Mouse (Mus musculus) myocyte (in vitro differentiated cells): Measurements from ENCODE around the gene Mctp2. TPM values are rescaled to one million over a fixed set of nuclear protein-coding genes. Genes with fewer than 3 reads are reported as not detected.

Source experiments
- H3K27me3 ChIP-seq: one replicate; pipeline ENCODE4 v1.6.1; 2011; ENCODE audit not compliant: control insufficient read depth, insufficient read depth, insufficient read length
- H3K36me3 ChIP-seq: one replicate; pipeline ENCODE4 v1.6.1; 2011; ENCODE audit not compliant: control insufficient read depth, insufficient read depth
- H3K4me2 ChIP-seq: one replicate; pipeline ENCODE4 v1.6.1; 2011; ENCODE audit warnings: low read depth, control low read depth
- H3K4me3 ChIP-seq: one replicate; pipeline ENCODE4 v1.5.1; 2011; ENCODE audit warnings: mild to moderate bottlenecking, control low read depth, moderate library complexity
- H3K79me2 ChIP-seq: one replicate; pipeline ENCODE4 v1.6.1; 2011; ENCODE audit not compliant: control insufficient read depth, insufficient read depth
- H3ac ChIP-seq: one replicate; pipeline ENCODE4 v1.6.1; 2011; ENCODE audit not compliant: control insufficient read depth, insufficient read length
- CEBPB ChIP-seq: IDR thresholded peaks from 2 replicates; pipeline ENCODE4 v1.6.1; 2011; ENCODE audit warnings: mild to moderate bottlenecking, moderate library complexity; ENCODE audit not compliant: poor library complexity, insufficient read depth, severe bottlenecking
- E2F4 ChIP-seq: IDR thresholded peaks from one replicate; pipeline ENCODE4 v1.6.1; 2011; ENCODE audit warnings: mild to moderate bottlenecking, control low read depth, moderate library complexity; ENCODE audit not compliant: insufficient read depth
- MAX ChIP-seq: IDR thresholded peaks from one replicate; pipeline ENCODE4 v1.6.1; 2011; ENCODE audit warnings: low read depth, mild to moderate bottlenecking, control low read depth
- MYOD1 ChIP-seq, 3 experiments: IDR thresholded peaks; one replicate each; pipeline ENCODE4 v1.6.1; 2011; ENCODE audit warnings: control low read depth in 2 of 3, low read depth in 2 of 3, mild to moderate bottlenecking in 2 of 3, moderate library complexity in 1 of 3; ENCODE audit not compliant: insufficient read length in 2 of 3, control insufficient read depth in 1 of 3
- MYOG ChIP-seq, 3 experiments: IDR thresholded peaks; one replicate each; pipeline ENCODE4 v1.6.1; 2011; ENCODE audit warnings: control low read depth in 2 of 3, low read depth in 2 of 3, mild to moderate bottlenecking in 2 of 3; ENCODE audit not compliant: insufficient read length in 2 of 3, control insufficient read depth in 1 of 3, insufficient read depth in 1 of 3
- POLR2A ChIP-seq: IDR thresholded peaks from one replicate; pipeline ENCODE4 v1.6.1; 2011; ENCODE audit warnings: low read depth, mild to moderate bottlenecking, control low read depth, moderate library complexity; ENCODE audit not compliant: insufficient read length
- POLR2AphosphoS2 ChIP-seq: IDR thresholded peaks from one replicate; pipeline ENCODE4 v1.6.1; 2011; ENCODE audit warnings: low read depth, control low read depth; ENCODE audit not compliant: insufficient read length
- REST ChIP-seq: IDR thresholded peaks from one replicate; pipeline ENCODE4 v1.6.1; 2011; ENCODE audit warnings: mild to moderate bottlenecking, control low read depth, moderate library complexity; ENCODE audit not compliant: insufficient read depth, insufficient read length
- SRF ChIP-seq: IDR thresholded peaks from one replicate; pipeline ENCODE4 v1.6.1; 2011; ENCODE audit warnings: low read depth; ENCODE audit not compliant: control insufficient read depth, insufficient read length
- TCF12 ChIP-seq: IDR thresholded peaks from one replicate; pipeline ENCODE4 v1.6.1; 2011; ENCODE audit warnings: mild to moderate bottlenecking, control low read depth; ENCODE audit not compliant: poor library complexity, insufficient read depth, severe bottlenecking
- TCF3 ChIP-seq: IDR thresholded peaks from one replicate; pipeline ENCODE4 v1.6.1; 2011; ENCODE audit warnings: low read depth, control low read depth; ENCODE audit not compliant: insufficient read length
- USF1 ChIP-seq: IDR thresholded peaks from one replicate; pipeline ENCODE4 v1.6.1; 2011; ENCODE audit warnings: low read depth, mild to moderate bottlenecking, control low read depth, moderate library complexity
- polyA plus RNA-seq: library from polyadenylated mRNA; unstranded; fragments of >200 nt; fragmentation: generic; extraction: Trizol; gene quantifications from one replicate; pipeline ENCODE4 v1.2.1, GENCODE M21; 2012; ENCODE audit warnings: missing spikeins

Mctp2 gene
- 0.18 TPM for polyA plus RNA-seq

DNA sequence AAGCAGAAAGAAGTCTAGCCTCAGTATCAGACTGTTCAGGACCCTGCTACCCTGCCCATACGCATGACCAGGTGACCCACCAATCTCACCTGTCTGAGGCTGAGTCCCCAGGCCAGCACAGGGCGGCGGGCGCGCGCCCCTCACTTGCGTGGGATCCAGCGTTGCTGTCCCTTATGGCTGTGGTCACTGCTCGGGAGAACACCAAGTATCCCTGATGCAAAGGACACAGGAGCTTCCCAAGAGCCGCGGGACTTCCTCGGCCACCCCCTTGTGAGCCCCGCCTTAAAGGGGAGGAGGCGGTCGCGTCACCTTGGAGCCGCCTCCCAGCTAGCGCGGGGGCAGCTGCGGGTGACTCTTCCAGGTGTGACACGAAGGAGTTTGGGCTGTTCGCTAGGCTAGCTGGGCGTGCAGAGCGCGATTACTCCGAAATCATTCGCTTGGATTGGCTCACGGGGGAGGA lies at the start of gene Mctp2:
Mctp2 (minus strand) TSS at position 227 of the 460 bp plus-strand sequence.
- Histone ChIP-seq H3K36me3 (no peaks in the 10 kb centered on the region), H3K4me3 (no peak within 1 kb of the TSS), H3K4me2 (no peak within 1 kb of the TSS), H3ac (no peak within 1 kb of the TSS), H3K79me2 (no peaks in the 10 kb centered on the region), H3K27me3 (peaks cover 11% of the 10 kb centered on the region)
- TF ChIP-seq TCF3: no peak
- no peak for TF ChIP-seq POLR2AphosphoS2
- TF ChIP-seq SRF: no peak
- no peak for TF ChIP-seq REST
- TF ChIP-seq USF1: no peak
- no peak for TF ChIP-seq MAX
- TF ChIP-seq POLR2A: no peak
- TF ChIP-seq TCF12: no peak
- no peak for TF ChIP-seq MYOG (IDR thresholded peaks at IDR 0.05; ENCODE audit: control insufficient read depth in 1 of 3, insufficient read depth in 1 of 3, insufficient read length in 2 of 3, low read depth in 2 of 3)
- TF ChIP-seq CEBPB: no peak
- no peak for TF ChIP-seq MYOD1 (IDR thresholded peaks at IDR 0.05; ENCODE audit: control insufficient read depth in 1 of 3, insufficient read length in 2 of 3, low read depth in 2 of 3)
- no peak for TF ChIP-seq E2F4

DNA sequence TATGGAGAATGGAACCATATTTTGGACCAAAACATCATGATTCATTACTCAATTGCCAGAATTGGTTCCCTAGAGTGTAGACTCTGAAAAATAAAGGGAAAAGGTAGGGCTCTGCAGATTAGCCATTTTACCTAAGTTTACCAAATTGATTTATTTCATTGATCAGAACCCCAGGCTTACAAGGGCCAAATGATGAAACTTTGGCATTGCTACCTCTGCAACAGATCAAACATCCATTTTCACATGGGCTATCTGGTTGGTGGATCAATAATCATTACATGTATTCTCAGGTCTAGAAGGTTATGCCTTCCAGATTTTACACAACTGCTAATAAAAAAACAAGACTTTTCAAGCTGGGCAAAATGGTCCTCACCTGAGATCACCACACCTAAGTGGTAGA lies 39.5 kb upstream of the Mctp2 start:
- no peak overlapping the region for H3ac ChIP-seq
- H3K79me2 ChIP-seq: no peaks in the 10 kb centered on the region
- no peaks in the 10 kb centered on the region for H3K27me3 ChIP-seq
- H3K36me3 ChIP-seq: no peaks in the 10 kb centered on the region
- H3K4me2 ChIP-seq: no peak overlapping the region
- TF ChIP-seq SRF (no peak), MYOG (IDR thresholded peaks at IDR 0.05; ENCODE audit: control insufficient read depth in 1 of 3, insufficient read depth in 1 of 3, insufficient read length in 2 of 3, low read depth in 2 of 3) (no peak), MYOD1 (IDR thresholded peaks at IDR 0.05; ENCODE audit: control insufficient read depth in 1 of 3, insufficient read length in 2 of 3, low read depth in 2 of 3) (no peak), MAX (no peak), POLR2AphosphoS2 (no peak), REST (no peak), TCF12 (no peak), USF1 (no peak), E2F4 (no peak), CEBPB (no peak)
- no peak overlapping the region for H3K4me3 ChIP-seq

DNA sequence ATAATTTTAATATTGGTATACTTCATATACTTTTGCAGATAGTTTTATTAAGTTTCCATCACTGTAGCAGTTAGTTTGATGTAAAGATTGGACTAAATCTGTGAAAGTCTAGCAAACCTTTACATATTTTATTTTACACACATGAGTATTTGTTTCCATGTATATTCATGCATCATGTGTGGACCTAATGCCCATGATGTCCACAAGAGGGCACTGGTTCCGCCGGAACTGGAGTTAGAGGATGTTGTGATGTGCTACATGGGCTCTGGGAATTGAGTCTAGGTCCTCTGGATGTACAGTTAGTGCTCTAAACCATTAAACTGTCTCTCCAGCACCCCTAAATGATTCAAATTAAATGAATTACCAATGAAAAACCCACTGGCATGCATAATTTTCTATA lies 37.3 kb upstream of the Mctp2 start:
- Histone ChIP-seq H3ac (no peak overlapping the region), H3K27me3 (no peaks in the 10 kb centered on the region), H3K4me2 (no peak overlapping the region), H3K4me3 (no peak overlapping the region), H3K36me3 (no peaks in the 10 kb centered on the region), H3K79me2 (no peaks in the 10 kb centered on the region)
- TF ChIP-seq POLR2A (no peak), TCF3 (no peak), CEBPB (no peak), POLR2AphosphoS2 (no peak), REST (no peak), USF1 (no peak), MYOD1 (IDR thresholded peaks at IDR 0.05; ENCODE audit: control insufficient read depth in 1 of 3, insufficient read length in 2 of 3, low read depth in 2 of 3) (no peak), MAX (no peak), TCF12 (no peak), MYOG (IDR thresholded peaks at IDR 0.05; ENCODE audit: control insufficient read depth in 1 of 3, insufficient read depth in 1 of 3, insufficient read length in 2 of 3, low read depth in 2 of 3) (no peak), SRF (no peak), E2F4 (no peak)

DNA sequence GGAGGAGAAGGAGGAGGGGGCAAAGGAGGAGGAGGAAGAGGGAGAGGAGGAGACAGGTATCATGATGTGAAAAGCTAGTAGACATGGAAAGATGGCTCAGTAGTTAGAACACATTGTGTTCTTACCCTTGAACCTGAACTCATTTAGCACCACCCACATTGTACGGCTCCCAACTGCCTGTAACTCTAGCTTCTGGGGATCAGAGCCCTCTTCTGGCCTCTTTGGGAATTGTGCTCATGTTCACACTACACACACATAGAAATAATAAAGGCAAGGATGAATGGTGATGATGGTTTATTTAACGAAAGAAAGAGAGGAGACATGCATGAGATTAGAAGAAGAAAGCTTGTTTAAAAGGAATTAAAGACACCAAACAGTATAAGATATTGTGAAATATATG lies 36.4 kb upstream of the Mctp2 start:
- H3ac ChIP-seq: no peak overlapping the region
- H3K36me3 ChIP-seq: no peaks in the 10 kb centered on the region
- TF ChIP-seq MYOD1 (IDR thresholded peaks at IDR 0.05; ENCODE audit: control insufficient read depth in 1 of 3, insufficient read length in 2 of 3, low read depth in 2 of 3) (no peak), SRF (no peak), MYOG (IDR thresholded peaks at IDR 0.05; ENCODE audit: control insufficient read depth in 1 of 3, insufficient read depth in 1 of 3, insufficient read length in 2 of 3, low read depth in 2 of 3) (no peak), REST (no peak), CEBPB (no peak)
- no peak overlapping the region for H3K4me2 ChIP-seq
- no peaks in the 10 kb centered on the region for H3K79me2 ChIP-seq
- no peak overlapping the region for H3K4me3 ChIP-seq
- H3K27me3 ChIP-seq: no peaks in the 10 kb centered on the region

DNA sequence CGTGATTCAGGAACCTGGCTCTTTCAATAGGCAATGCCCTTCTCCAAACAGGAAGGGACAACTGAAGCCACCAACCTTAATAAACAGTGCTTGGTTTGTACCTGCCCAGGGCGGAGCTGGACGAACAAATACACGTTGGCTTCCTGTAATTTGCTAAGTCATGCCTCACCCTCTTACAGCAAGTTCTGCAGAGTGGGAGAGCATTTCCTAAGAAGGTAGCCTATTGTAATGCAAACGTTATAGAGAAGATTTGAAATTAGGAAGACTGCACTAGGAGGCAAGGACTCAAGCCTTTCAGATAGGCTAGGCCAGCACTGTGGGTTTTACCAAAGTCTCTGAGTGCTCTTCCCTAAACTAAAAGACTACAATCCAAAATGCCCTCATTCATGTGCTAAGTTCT lies 19.6 kb upstream of the Mctp2 start:
- H3K27me3 ChIP-seq: no peaks in the 10 kb centered on the region

More for the DNA sequence above, 19.6 kb upstream of the Mctp2 start:
- Histone ChIP-seq H3K4me2 (no peak overlapping the region), H3K4me3 (no peak overlapping the region), H3K79me2 (no peaks in the 10 kb centered on the region), H3K36me3 (no peaks in the 10 kb centered on the region), H3ac (no peak overlapping the region)
- no peak for TF ChIP-seq USF1
